Mouse (Mus musculus): ENCODE measurements around the gene Olfml2a.
A peak's percentile ranks its signal among the peaks of the same experiment; 100 is the strongest.
"Not testable (repeated sequence)": the region's sequence is repeated elsewhere in the genome, so short reads cannot be mapped to it uniquely, and the experiment has no call there.

Olfml2a gene

DNA sequence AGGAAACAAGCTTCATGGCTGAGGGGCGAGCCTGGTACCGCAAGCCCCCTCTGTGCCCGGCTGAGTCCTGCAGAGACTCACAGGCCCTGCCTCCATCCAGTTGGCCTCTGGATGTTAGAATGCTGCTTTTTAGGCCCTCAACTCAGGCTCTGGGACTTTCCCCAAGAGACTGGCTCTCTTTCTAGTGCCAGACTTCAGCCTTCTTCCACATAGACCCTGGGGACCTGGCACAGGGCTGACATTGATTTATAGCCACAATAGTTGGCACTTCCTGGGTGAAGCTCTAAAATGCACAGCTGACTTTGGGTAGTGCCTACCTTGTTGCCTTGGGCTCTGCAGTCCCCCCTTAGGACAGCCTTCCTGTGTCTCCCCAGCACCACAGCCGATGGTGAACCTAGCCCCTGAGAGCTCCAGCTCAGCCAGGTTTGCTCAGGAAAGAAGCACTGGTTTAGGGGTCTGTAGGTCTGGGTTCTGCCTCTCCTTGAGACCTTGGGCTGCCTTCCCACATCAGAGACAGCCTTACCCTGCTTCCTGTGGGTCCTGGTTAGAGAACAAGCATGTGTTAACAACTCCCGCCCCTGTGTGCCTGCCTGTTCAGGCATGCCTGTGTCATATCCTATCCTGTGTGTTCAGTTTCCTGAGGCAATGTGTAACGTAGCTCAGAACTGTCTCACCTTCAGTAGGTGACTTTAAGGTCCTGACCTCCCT is 56.2 kb downstream of the Olfml2a start:
- DNase-seq, result no peak

DNA sequence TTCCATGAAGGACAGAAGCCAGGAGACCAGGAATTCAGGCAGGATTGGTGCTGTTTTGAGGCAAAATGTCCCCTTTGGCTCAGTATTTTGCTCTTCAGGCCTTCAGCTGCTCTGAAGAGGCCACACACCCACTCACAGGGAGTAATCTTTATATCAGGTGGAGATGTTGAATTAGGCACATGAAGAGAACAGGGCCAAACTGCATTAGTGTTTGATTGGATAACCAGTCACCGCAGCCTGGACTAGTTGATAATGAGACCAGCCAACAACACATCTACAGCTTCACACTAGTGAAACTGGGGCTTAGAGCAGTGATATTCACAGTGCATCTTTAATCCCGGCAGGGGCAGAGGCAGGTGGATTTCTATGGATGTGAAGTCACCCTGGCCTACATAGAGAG is 57.2 kb downstream of the Olfml2a start:
- no peak for DNase-seq

DNA sequence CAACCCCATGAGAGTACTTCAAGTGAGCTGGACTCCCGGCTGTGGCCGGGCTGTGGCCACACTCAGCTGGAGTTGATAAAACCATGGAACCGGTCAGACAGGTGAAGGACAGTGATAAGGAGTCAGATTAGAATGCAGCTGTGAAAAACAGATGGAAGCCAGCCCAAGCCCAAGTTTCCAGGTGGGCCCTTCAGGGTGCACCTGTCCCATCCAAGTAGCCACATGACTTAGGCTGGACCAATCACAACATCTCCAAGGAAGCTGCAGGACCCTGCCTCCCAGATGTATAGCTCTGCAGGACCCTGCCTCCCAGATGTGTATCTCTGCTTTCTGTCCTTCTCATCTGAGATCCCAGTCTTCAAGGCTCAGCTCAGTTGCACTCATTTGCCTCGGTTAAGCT is 60.2 kb downstream of the Olfml2a start:
- no peak for DNase-seq

DNA sequence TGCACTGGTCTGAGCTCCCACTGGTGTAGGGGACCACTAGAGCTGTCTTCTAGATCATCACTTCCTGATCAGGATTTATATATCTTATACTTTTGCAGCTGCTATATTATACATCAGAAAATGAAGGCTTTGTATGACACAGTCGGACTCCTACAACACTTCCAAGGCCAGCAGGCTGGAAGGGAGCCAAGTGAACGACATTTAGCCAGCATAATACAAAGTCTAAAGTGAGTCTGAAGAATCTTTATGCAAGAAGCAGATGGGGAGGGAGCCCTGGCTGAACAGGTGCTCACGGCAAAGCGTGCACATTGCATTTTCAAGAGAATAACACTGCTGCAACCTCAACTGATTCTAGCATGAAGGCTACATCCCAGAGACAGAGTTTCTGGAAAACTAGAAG is 60.7 kb downstream of the Olfml2a start:
- DNase-seq, result peak; percentile 41

DNA sequence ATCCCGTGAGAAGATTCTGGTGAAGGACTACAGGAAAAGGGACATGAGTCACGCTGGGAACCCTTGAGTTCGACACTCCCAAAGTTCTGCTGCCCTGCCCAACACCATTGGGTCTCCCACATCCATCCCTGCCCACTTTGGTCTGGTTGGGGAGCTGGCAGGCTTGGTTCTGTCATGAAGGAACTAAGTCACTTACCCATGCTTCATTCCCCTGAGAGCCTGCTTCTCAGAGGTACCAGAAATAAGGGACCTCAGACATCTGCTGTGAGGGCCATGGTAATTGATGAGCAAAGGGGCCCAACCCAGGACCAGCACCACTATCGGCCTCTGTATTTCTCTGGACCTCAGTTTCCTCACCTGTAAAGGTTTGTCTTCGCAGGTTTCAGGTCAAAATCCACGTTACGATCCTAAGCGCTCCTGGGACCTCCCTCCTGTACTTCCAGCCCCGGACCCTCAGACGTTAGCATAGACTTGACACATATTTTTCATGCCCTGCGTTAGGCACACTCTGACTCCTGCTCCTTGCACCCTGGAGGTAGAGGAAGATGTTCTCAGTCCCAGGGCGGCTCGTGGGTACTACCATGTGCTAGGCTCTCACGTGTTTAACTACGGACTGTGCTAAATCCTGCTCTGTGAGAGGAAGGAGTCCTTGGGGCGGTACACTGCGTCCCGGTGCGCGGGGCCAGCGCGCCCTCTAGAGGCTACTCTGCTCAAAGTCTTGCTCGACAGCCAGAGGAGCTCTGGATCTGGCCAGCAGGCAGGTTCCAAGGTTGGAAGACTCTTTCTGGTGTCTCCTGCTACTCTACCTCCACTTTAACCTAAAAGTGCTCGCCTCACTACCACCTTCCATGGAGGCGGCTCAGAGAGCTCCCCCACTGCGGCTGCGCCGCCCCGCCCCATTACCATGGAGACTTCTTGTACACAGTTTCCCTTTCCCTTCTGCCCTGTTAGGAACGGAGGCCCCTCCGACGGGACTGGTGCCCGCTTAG is 65.9 kb downstream of the Olfml2a start, which contains the start of gene Wdr38:
Wdr38 (plus strand) TSS at position 91 of the 989 bp plus-strand sequence.
- DNase-seq, result peak; percentile 89

DNA sequence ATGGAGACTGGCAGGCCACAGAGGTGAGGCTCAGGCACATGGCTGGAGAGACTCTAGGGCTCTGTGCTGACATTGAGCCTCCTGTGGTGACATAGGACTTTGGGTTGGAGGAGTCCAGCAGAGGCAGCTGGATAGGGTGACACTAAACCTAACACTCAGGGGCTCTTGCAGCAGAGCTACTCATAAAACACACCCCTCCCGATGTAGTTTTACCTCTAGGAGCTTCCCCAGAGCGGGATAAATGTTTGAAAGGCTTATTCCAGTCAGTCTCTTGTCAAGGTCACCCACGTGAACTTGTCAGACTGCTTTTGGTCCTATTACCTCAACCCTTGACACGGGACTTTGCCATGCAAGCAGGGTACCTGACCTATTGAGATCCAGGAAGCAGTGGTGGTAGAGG is 67.6 kb downstream of the Olfml2a start:
- no peak for DNase-seq

DNA sequence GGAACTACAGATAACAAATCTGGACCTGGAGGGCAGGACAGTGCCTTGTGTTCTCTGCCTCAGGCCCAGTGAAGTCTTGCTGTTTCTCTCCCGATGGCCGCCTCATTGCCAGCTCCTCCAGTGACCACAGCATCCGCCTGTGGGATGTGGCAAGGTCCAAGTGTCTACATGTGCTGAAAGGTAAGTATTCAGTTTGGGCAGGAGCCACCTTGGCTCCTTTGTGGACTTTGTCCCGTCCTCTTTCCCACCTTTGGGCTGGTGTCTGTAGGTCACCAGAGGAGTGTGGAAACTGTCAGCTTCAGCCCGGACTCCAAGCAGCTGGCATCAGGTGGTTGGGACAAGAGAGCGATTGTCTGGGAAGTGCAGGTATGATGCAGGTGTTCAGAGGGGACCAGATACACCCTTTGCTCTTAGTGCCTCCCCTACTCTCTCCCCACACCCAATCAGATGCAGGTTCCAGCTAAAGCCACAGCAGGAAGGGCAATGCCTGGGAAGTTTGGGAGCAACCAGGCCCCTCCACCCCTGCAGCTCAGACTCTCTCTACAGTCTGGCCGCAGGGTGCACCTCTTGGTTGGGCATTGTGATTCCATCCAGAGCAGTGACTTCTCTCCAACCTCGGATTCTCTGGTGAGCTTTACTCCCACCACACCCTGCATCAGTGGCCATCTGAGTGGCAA is 68.3 kb downstream of the Olfml2a start:
- no peak for DNase-seq

DNA sequence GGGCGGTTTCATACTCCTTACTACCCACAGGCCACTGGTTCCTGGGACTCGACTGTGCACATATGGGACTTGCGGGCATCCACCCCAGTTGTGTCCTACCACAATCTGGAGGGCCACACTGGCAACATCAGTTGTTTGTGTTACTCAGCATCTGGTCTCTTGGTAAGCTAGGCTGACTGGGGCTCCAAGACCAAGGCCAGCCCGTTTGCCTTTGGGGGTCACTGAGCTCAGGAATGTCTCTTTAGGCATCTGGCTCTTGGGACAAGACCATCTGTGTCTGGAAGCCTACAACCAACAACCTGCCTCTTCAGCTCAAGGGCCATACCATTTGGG is 68.8 kb downstream of the Olfml2a start:
- no peak for DNase-seq

DNA sequence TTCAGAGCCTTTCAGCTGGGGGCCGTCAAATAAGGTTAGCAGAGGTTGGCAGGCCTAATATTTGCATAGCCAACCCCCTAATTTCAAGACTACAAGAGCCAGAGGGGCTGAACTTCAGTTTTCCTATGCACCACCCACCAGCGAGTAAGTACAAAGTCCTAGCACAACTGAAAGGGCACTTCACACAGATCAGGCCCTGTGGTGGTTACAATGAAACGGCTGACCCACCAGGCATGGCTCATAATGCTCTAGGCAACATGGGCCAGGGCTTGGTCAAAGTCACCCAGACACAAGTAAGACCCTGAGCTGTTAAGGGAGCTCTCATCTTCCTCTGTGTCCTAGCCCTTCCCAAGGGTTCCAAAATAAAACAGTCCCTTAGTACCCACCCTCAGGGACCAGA is 70.1 kb downstream of the Olfml2a start:
- DNase-seq, result no peak

DNA sequence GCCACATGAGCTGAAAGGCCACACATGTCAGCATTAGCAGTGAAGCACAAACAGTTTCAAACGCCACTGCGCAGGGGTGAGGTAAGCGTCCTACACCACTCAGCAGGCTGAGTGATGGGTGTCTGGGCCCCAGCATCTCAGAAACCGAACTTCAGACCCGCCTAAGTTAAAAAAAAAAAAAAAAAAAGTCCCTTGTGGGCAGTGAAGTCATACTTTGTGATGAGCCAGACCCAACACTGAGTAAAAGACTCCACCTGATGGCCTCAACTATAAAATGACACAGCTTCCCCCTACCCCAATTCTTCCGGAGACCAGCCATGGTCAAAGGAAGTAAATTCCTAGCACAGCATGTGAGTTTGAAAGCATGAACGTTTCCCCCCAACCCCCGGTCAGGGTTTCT is 71.3 kb downstream of the Olfml2a start:
- no peak for DNase-seq

DNA sequence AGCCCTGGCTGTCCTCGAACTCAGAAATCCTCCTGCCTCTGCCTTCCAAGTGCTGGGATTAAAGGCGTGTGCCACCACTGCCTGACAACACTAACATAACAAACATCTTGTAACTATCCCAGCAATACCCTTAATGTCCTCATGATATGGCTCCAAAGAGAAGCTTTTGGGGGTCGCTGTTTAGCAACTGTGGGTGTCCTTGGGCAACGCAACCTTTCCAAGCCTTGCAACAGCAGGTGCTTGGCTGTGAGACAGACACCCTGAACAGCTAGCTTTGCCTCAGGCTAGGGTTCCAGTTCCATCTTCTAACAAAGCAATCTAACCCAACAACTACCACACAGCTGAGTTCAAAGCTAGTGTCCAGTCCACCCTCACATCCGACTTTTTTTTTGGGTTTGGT is 71.7 kb downstream of the Olfml2a start:
- no peak for DNase-seq

DNA sequence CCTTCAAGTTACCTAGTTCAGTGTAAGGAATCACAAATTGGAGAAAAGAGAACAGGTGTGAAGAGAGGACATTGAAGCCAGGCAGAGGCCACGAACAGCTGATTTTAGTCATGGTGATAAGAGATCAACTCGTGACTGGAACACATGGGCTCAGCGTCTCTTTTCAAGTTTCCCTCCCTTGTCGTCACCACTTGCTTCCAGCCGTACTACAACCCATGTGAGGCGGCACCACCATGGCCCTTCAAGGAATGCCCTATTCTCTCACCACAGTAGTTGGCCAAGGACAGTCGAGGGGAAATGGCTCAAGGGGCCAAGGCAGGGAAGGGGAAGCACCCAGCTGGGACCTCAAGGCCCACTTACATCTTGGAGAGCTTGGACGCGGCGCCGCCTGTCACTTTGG is 72.6 kb downstream of the Olfml2a start:
- DNase-seq, result no peak

DNA sequence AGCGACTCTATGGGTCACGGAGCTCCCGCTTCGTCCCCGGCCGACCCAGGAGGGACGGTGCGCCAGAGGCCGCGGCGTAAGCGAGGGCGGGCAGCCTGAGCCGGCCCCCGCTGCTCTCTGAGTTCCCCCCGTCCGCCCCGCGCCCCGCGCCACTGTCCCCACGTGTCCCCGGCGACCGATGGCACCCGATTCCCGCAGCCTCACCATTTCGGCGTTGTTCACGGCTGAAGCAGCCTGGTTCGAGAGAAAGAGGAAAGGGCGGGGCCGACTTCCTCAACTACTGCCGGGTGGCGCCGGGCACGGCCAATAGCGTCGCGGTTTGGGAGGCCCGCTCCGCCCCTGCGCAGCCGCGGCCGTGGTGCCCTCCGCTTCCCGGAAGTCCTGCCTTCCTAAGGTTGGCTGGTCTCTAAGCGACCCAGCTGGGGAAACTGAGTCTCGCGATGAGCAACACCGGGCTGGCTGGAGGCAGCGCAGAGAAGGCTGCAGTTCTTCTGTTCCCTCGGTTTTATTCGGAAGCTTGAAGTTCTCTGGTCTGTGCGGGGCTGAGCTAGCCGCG is 73.2 kb downstream of the Olfml2a start, which contains the start of gene Arpc5l:
Arpc5l (plus strand) TSS at position 469 of the 556 bp plus-strand sequence.
- peak; percentile 92 for DNase-seq

DNA sequence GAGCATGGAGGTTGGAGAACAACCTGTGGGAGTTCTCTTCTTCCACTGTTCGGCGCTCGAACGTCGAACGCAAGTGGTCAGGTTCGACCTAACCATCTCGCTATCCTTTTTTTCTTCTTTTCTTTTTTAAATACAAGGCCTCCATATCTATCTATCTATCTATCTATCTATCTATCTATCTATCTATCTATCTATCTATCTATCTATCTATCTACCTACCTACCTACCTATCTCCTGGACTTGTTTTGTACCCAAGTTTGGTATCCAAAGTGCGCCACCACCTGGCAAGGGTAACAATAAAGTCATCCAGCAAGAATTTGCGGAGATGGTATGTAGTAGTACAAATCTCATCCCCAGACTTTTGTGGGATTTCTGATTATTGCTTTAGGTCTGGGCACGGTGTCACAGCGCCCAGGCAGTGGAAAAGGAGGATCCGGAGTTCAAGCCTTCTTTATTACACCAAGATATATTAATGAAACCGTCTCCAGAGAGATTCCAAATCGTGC is 73.8 kb downstream of the Olfml2a start, which contains the start of gene Rpl35:
Rpl35 (minus strand) TSS at position 51 of the 506 bp plus-strand sequence.
- DNase-seq, result no peak

DNA sequence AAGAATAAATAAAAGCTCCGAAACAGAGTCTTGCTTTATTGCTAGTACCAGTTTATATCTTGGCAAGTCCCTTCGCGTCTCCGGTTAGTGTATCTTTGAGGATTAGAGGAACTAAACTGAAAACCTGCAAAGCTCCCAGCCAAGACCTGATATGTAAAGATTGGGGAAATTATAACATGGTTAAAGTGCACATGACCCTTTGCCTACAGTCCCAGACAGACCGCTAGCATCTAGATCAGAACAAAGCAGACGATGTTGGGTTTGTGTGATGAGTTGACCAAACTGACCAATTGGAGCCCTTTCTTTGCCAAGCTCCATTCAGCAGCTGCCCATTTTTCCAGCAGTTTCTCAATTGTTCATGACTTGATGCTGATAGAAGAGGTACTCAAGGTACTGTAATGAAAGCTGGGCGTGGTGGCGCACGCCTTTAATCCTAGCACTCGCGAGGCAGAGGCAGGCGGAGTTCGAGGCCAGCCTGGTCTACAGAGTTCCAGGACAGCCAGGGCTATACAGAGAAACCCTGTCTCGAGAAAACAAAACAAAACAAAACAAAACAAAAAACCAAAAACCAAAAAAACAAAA is 74.5 kb downstream of the Olfml2a start:
- DNase-seq, result no peak

DNA sequence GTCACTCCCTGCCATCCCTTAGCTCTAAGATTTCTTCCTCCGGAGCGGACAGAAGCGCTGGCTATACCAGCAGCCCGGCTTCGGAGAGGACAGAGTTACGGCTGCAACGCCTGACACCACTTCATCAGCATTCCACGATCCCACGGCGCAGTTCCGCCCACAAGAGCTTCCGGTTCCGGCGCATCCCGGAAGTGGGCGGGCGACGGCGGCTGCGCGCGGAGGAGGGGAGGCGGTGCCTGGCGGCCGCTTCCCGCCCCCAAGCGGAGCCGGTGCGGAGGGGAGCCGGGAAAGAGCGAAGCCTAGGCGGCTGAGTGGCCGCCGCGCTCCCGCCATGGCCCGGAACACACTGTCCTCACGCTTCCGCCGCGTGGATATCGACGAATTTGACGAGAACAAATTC is 76.1 kb downstream of the Olfml2a start:
- DNase-seq, result peak; percentile 92

DNA sequence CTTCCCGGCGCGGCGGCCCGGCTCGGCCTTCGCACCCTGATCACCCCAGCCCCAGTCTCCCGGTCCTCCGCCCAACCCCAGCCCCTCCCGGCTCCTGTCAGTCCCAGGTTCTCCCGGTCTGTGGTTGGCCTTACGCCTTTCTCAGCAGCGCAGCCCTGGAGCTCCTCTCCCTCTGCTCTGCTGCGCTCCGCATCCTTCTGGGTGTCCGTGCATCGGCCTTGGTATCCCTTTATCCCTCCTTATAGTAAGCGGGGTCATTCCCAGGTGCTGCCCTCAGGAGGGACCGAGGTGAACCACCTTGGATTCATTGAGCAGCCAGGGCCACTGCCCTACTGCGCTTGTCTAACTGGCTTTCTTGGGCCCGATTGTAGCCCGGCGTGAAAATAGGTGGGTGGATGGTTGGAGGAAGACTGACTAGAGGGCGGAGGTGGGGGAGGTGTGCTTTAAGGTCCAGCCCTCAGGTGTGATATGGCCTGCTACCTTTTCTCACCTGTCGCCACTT is 76.6 kb downstream of the Olfml2a start:
- no peak for DNase-seq

DNA sequence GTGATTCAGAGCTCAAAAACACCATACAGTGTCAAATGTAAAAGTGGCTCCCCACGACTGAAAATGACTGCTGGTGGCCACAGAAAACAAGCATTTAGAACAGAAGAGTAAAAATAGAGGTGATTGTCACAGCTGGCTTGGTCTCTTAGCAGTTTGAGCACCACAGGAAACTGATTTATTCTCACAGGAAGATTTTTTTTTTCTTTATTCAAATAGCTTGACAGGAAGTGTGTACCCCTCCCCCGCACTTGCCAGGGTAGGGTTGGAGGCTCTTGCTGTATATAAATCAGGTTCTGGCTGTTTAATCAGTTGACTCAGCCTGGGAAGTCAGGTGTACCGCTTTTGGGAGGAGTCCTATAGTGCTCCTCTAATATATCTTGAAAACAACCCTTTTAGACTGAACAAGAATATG is 77.2 kb downstream of the Olfml2a start:
- DNase-seq, result peak; percentile 50

DNA sequence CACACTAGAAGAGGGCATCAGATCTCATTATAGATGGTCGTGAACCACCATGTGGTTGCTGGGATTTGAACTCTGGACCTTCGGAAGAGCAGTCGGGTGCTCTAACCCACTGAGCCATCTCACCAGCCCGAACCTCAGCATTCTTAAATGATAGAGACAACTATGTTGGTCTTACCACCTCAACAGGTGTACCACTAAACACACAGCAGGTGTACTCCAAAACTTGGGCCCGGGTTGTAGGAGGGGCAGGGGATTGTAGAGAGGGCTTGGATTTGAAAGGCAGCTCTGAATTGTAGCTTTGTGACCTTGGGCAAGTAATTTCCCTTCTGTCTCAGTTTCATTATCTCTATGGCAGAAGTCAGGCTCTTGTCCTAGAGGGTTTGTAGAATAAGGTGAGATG is 78.4 kb downstream of the Olfml2a start:
- not testable (repeated sequence) for DNase-seq

DNA sequence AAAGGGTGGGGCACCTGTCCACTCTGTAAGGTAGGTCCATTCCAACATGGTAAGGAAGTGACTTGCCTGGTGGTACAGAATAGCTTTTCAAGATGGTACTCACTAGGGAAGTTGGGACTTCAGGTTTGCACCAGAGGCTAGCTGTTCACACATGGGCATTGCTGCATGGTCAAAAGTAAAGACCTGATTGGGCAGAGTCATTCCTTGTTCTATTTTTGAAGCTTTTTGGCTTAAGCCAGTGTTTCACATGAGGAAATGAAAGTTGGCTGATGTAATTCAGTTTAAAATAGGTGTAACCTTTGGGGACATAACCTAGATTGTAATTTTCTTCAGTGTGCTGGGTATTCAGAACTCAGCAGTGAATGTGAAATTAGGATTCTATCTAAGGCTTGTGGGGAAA is 79.5 kb downstream of the Olfml2a start:
- no peak for DNase-seq

DNA sequence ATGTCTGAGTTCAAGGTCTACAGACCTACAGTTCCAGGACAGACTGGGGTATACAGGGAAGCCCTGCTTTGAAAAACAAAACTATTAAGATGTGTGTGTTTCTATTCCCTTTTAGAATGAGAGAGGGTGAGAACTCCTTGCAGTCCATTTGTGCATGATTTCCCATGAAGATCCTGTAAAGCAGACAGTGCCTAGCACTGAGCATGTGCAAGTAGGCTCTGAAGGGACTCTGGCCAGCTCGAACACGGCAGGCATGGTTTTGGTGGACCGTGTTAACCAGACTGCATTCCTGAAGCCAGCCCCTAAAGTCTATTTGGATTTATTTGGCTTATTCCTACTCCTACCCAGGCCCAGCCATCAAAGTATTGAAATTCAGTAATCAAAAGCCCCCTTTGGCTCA is 80.2 kb downstream of the Olfml2a start:
- no peak for DNase-seq

DNA sequence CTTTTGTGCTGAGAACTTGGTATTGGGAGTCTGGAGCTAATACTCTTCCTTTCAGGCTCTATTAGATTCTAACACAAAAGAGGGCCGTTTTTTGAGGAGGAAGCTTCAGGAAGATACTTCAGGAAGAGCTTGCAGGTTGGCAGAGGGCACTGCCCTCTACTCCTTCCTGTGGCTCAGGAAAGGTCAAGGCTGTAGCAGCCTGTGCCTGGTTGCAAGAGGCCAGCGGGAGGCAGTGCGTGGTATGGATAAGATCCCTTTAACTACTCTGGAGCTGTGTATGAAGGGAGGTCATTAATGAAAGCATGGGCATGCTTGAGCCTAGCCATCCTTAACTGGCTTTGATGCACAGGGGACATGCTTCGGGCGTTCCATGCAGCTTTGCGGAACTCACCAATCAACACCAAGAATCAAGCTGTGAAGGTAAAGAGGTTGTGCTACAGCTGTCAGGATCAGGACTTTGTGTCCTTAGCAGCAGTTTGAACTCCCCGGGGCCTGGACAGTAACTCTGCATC is 81.0 kb downstream of the Olfml2a start:
- DNase-seq, result no peak

Data from right cerebral cortex, postnatal 14 days (tissue).